In the genomic region with DNA sequence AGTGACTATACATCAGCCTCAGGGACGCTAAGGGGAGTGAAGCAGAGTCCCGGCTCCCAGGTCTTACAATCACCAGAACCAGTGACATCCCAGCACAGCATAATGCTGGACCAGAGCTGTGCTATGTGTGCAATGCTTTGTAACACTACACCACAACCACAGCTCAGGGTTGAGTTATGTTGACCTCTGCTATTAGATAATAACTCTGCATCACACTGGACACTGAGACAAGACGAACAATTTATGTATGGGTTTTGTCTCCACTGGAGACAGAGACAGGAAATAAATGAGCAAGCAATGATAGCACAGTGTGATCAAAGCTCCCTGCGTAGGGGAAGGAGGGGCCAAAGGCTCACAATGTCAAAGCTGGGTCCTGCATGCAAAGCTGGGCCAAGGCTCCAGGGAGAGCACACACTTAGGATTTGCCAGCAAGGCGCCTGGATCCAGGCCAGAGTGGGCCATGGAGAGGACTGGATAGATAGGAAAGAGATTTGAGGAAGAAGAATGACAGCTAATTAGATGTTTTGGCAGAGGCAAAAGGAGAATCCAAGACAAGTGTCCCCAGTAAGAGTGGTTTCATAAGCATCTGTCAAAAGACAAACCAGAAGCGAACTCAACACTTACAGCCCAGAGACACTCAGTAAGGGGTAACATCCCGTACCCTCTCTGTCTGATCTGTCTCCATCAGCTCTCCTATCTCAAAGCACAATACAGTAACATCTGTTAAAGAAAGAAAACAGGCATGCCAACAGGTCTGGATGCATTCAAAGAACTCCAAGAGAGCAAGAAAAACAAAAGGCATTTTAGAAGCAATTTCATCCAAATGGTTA, we compare ENCODE assay signal across 12 mouse cellular contexts. TPM values are rescaled to one million over a fixed set of nuclear protein-coding genes. Genes with fewer than 3 reads are reported as not detected.
DNase-seq lines count a peak whose midpoint lies in the region; ATAC-seq lines count a peak whose summit lies in the region.
"Had no signal": no experiment of that assay in that cellular context is flagged by ENCODE, and none has a peak within 500 bp of the region (broad histone marks: within the 10 kb centered on the region; RNA-seq: fewer than 3 reads in every experiment).

No protein-coding gene starts in this region.

- H3K36me3 ChIP-seq in heart, embryonic 10.5 days: no peaks in the 10 kb centered on the region
- H3K36me3 ChIP-seq in embryonic facial prominence, embryonic 11.5 days (replicated peaks; ENCODE audit: control insufficient read depth, insufficient read depth, low read depth, low read length): no peaks in the 10 kb centered on the region
- H3K36me3 ChIP-seq in liver, embryonic 13.5 days: no peaks in the 10 kb centered on the region

- DNase-seq in heart, embryonic 10.5 days (ENCODE audit: low spot score): peak; percentile 79
- DNase-seq in heart, adult 11 months: no peak
- DNase-seq in MN1 (ENCODE audit: low spot score): peak; percentile 47
- DNase-seq in embryonic facial prominence, embryonic 11.5 days (ENCODE audit: low spot score): peak; percentile 10
- DNase-seq in liver, embryonic 13.5 days: no peak
- DNase-seq in frontal cortex, postnatal 14 days (ENCODE audit: low spot score in 2 of 2): no peak
- no peak for DNase-seq in left cerebral cortex, postnatal 36 days (ENCODE audit: low spot score in 2 of 2)
- no peak for DNase-seq in natural killer cell, adult 2 months (ENCODE audit: low spot score in 2 of 2)

- no peak overlapping the region for H3K4me3 ChIP-seq in heart, embryonic 10.5 days
- no peak overlapping the region for H3K4me3 ChIP-seq in embryonic facial prominence, embryonic 11.5 days (ENCODE audit: low read depth, low read length)
- H3K4me3 ChIP-seq in liver, embryonic 13.5 days (replicated peaks): no peak overlapping the region

- 21% methylated on average over 7 of the region's 7 CpGs for WGBS in heart, embryonic 10.5 days
- WGBS in embryonic facial prominence, embryonic 11.5 days: 32% methylated on average over 7 of the region's 7 CpGs
- WGBS in liver, embryonic 13.5 days (ENCODE audit: insufficient replicate concordance): 40% methylated on average over 7 of the region's 7 CpGs

- ATAC-seq in embryonic facial prominence, embryonic 11.5 days (replicated peaks; ENCODE audit: insufficient number of reproducible peaks, low FRiP score, low TSS enrichment, low read depth): no peak
- peak; percentile 29; the same call in 1 of the 2 replicates for ATAC-seq in liver, embryonic 13.5 days (ENCODE audit: low read depth)

- no peaks in the 10 kb centered on the region for H3K9me3 ChIP-seq in heart, embryonic 10.5 days
- no peaks in the 10 kb centered on the region for H3K9me3 ChIP-seq in embryonic facial prominence, embryonic 11.5 days (replicated peaks; ENCODE audit: control insufficient read depth, low read length)
- no peaks in the 10 kb centered on the region for H3K9me3 ChIP-seq in liver, embryonic 13.5 days (replicated peaks)

- no peak overlapping the region for H3K4me2 ChIP-seq in embryonic facial prominence, embryonic 11.5 days (ENCODE audit: low read depth, low read length)
- H3K4me2 ChIP-seq in liver, embryonic 13.5 days: no peak overlapping the region

- peak overlapping the region; percentile 47; the same call in 1 of the 2 replicates for H3K27ac ChIP-seq in heart, embryonic 10.5 days
- H3K27ac ChIP-seq in embryonic facial prominence, embryonic 11.5 days (replicated peaks; ENCODE audit: low read depth, low read length): no peak overlapping the region
- no peak overlapping the region for H3K27ac ChIP-seq in liver, embryonic 13.5 days

- intact Hi-C loops in left cerebral cortex, postnatal 36 days (cut with DNase I): no loop called here

- H3K9ac ChIP-seq in embryonic facial prominence, embryonic 11.5 days (replicated peaks; ENCODE audit: low read length): no peak overlapping the region
- H3K9ac ChIP-seq in liver, embryonic 13.5 days: no peak overlapping the region

- H3K4me1 ChIP-seq in heart, embryonic 10.5 days: peaks cover 19% of the 10 kb centered on the region
- no peaks in the 10 kb centered on the region for H3K4me1 ChIP-seq in embryonic facial prominence, embryonic 11.5 days (ENCODE audit: control insufficient read depth, insufficient read depth, low read length)
- no peaks in the 10 kb centered on the region for H3K4me1 ChIP-seq in liver, embryonic 13.5 days (replicated peaks)

- H3K27me3 ChIP-seq in heart, embryonic 10.5 days (ENCODE audit: insufficient read depth, poor library complexity, severe bottlenecking): peaks cover 14% of the 10 kb centered on the region; the same call in 1 of the 2 replicates
- no peaks in the 10 kb centered on the region; the same call in 1 of the 2 replicates for H3K27me3 ChIP-seq in embryonic facial prominence, embryonic 11.5 days (ENCODE audit: control insufficient read depth, insufficient read depth, low read length)
- no peaks in the 10 kb centered on the region; the same call in 1 of the 2 replicates for H3K27me3 ChIP-seq in liver, embryonic 13.5 days

RNA-seq across cellular contexts. Expression of gene Slc22a1, which starts 43.6 kb away (rescaled TPM):
- polyA plus RNA-seq in heart, embryonic 10.5 days (2016; fragmentation: Nextera tagmentation; extraction: Ambion mirVana): 0.39 and 1.1 TPM in 2 replicates
- polyA plus RNA-seq in embryonic facial prominence, embryonic 11.5 days (2014; fragmentation: Nextera tagmentation; extraction: Ambion mirVana): not detected in 2 replicates
- polyA plus RNA-seq in liver, embryonic 13.5 days (2015; fragmentation: Nextera tagmentation; extraction: Ambion mirVana): not detected in 2 replicates
- total RNA-seq in left cerebral cortex, postnatal 36 days (2021): 1 to 10 TPM in 1 of 2 experiments, under 1 TPM in 1; 0.72 to 1.1 TPM
- polyA plus RNA-seq: C2C12 had no signal

RNA-seq across cellular contexts. Expression of gene Slc22a2, which starts 48.1 kb away (rescaled TPM):
- polyA plus RNA-seq in heart, embryonic 10.5 days (2016; fragmentation: Nextera tagmentation; extraction: Ambion mirVana): 0.09 TPM in 1 of 2 replicates, not detected in the other
- polyA plus RNA-seq in embryonic facial prominence, embryonic 11.5 days (2014; fragmentation: Nextera tagmentation; extraction: Ambion mirVana): not detected in 2 replicates
- not detected in 2 replicates for polyA plus RNA-seq in liver, embryonic 13.5 days (2015; fragmentation: Nextera tagmentation; extraction: Ambion mirVana)
- under 1 TPM; 0.75 to 0.84 TPM for total RNA-seq in left cerebral cortex, postnatal 36 days (2021)
- total RNA-seq: gastrocnemius, adult 8-10 months; liver, adult 2 months had no signal
- polyA plus RNA-seq: C2C12; liver, adult 2 months; small intestine, adult 2 months had no signal

Comparison
In these comparisons a context has a peak if more than half of its experiments do, and no peak if none do; other contexts are left out.
1. DNase-seq: peak in heart, embryonic 10.5 days (single experiment), MN1 (single experiment) and embryonic facial prominence, embryonic 11.5 days (single experiment); none in heart, adult 11 months (single experiment), liver, embryonic 13.5 days (single experiment), frontal cortex, postnatal 14 days (0 of 2), left cerebral cortex, postnatal 36 days (0 of 2) and natural killer cell, adult 2 months (0 of 2).